Mouse (Mus musculus) heart, adult 2 months (tissue): ENCODE measurements at regions not wholly inside any gene's neighbourhood (a gene's known extent, or its start where the extent isn't known, plus 50 kb on each side); places are given as distances from the start of the nearest gene placed in this dataset.

Experiments
- CTCF ChIP-seq: fragments of 200-600 bp; IDR thresholded peaks from 2 replicates; pipeline ENCODE4 v1.8.1; 2022; ENCODE audit warnings: antibody characterized with exemption, mild to moderate bottlenecking, moderate library complexity
- EP300 ChIP-seq: fragments of 200-500 bp; IDR thresholded peaks from 2 replicates; pipeline ENCODE4 v1.6.1; 2011; ENCODE audit warnings: low read depth, low read length, control low read depth; ENCODE audit not compliant: insufficient read depth
- POLR2A ChIP-seq: fragments of 200-500 bp; IDR thresholded peaks from 2 replicates; pipeline ENCODE4 v1.6.1; 2011; ENCODE audit warnings: mild to moderate bottlenecking, low read depth, low read length, control low read depth; ENCODE audit not compliant: insufficient read depth

DNA sequence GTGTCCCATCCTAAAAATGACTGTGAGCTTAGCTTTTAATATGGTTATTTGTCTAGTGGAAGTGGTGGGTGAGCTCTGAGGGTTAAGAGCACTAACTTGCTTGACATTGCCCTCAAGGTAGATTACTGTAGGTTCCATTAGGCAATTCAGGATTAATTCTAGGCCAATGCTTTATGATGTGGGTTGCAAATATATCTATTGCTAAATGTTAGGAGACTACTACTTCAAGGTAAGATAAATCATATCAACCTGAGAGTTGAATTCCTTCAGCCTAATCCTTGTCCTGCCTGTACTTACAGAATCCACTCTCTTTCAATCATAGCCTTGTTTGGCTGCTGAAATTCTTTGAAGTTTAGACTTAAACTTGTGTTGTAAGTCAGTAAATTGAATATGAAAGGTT lies 501.2 kb upstream of the Pappa start:
- TF ChIP-seq POLR2A (no peak), CTCF (no peak), EP300 (no peak)
